Mouse (Mus musculus): ENCODE data around the gene Il17rb.

DNA sequence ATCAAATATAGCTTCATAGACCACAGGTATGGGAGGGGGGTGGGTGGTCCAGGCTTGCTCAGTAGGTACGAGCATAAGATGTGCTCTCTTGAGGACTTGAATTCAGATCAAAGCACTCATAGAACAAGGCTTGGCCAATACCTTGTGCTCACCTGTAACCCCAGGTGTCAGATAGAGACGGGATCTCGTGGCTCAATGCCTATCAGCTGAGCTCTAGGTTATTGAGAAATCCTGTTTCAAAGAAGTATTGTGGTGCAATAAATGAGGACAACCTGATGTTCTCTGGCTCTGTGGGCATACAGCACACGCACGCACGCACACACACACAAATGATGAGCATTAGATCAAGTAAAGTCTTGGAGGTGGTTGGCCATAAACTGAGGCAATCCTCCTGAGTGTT lies 31.8 kb downstream of the Il17rb start:
- TF ChIP-seq CTCF (IDR thresholded peaks at IDR 0.05; ENCODE audit: extremely low read depth, insufficient read depth, low read length) (no peak), POLR2A (IDR thresholded peaks at IDR 0.05; ENCODE audit: extremely low read depth, insufficient read depth, low read length) (no peak)
